Mouse (Mus musculus) liver, postnatal 0 days (tissue): ENCODE results near the gene Gm9964. TPM values are rescaled to one million over a fixed set of nuclear protein-coding genes. Genes with fewer than 3 reads are reported as not detected.
A peak's percentile ranks its signal among the peaks of the same experiment; 100 is the strongest.

Source experiments
- ATAC-seq: fragments of 200-750 bp; cut with Nextera tagmentation; 2 replicates; pipeline ENCODE4 v1.8.0; 2017; ENCODE audit warnings: mild to moderate bottlenecking, moderate library complexity
- DNase-seq: peaks from one replicate; pipeline ENCODE4 v3.0.0-alpha.2; 2016
- H3K27ac ChIP-seq: fragments of 300-500 bp; sonication (generic); 2 replicates; pipeline ENCODE4 v1.5.1; 2014; ENCODE audit warnings: antibody characterized with exemption, moderate library complexity, mild to moderate bottlenecking, low read depth
- H3K27me3 ChIP-seq: fragments of 300-500 bp; sonication (generic); 2 replicates; pipeline ENCODE4 v1.6.1; 2014; ENCODE audit warnings: low read length, control low read depth, mixed read lengths; ENCODE audit not compliant: insufficient read depth
- H3K36me3 ChIP-seq: fragments of 300-500 bp; sonication (generic); replicated peaks from 2 replicates; pipeline ENCODE4 v1.6.1; 2014; ENCODE audit warnings: mild to moderate bottlenecking, control low read depth, low read length, moderate library complexity, mixed read lengths; ENCODE audit not compliant: insufficient read depth
- H3K4me1 ChIP-seq: fragments of 300-500 bp; sonication (generic); 2 replicates; pipeline ENCODE4 v1.6.1; 2014; ENCODE audit warnings: antibody characterized with exemption, mild to moderate bottlenecking, control low read depth; ENCODE audit not compliant: insufficient read depth
- H3K4me2 ChIP-seq: fragments of 300-500 bp; sonication (generic); 2 replicates; pipeline ENCODE4 v1.6.1; 2014; ENCODE audit warnings: low read depth, mild to moderate bottlenecking, low read length, moderate library complexity, mixed read lengths
- H3K4me3 ChIP-seq: fragments of 300-500 bp; sonication (generic); 2 replicates; pipeline ENCODE4 v1.5.1; 2014; ENCODE audit warnings: low read depth, low read length
- H3K9ac ChIP-seq: fragments of 300-500 bp; sonication (generic); replicated peaks from 2 replicates; pipeline ENCODE4 v1.6.1; 2014; ENCODE audit warnings: mild to moderate bottlenecking, moderate library complexity
- H3K9me3 ChIP-seq: fragments of 300-500 bp; sonication (generic); 2 replicates; pipeline ENCODE4 v1.6.1; 2016; ENCODE audit warnings: mild to moderate bottlenecking, control low read depth, low read length, mixed read lengths
- CTCF ChIP-seq: sonication (generic); IDR thresholded peaks from 2 replicates; pipeline ENCODE4 v1.5.1; 2016; ENCODE audit warnings: antibody characterized with exemption, low read depth
- EP300 ChIP-seq: IDR thresholded peaks from 2 replicates; pipeline ENCODE4 v1.6.1; 2016; ENCODE audit warnings: antibody characterized with exemption, low read depth, mild to moderate bottlenecking
- WGBS: fragments of 180-500 bp; shearing (Covaris S2); extraction: QIAGEN DNeasy Blood & Tissue Kit; methylation state at CpG from one replicate; pipeline ENCODE4 v1.1.7; 2014; ENCODE audit not compliant: insufficient replicate concordance; 5-methylcytosine and 5-hydroxymethylcytosine counted together
- polyA plus RNA-seq: library from polyadenylated mRNA; unstranded; fragments of >200 nt; fragmentation: Nextera tagmentation; extraction: Ambion mirVana; gene quantifications from 2 replicates; pipeline ENCODE4 v1.2.1, GENCODE M21; 2015

The Gm9964 gene
- polyA plus RNA-seq, 1 experiment from 2014 or later = not detected

- TF ChIP-seq CTCF (no peak), EP300 (no peak)
- Histone ChIP-seq H3K4me1 (peaks cover 15% of the 10 kb centered on the region), H3K27ac (no peak overlapping the region), H3K27me3 (no peaks in the 10 kb centered on the region), H3K36me3 (no peaks in the 10 kb centered on the region), H3K4me2 (no peak overlapping the region), H3K9me3 (no peaks in the 10 kb centered on the region), H3K4me3 (no peak overlapping the region), H3K9ac (no peak overlapping the region)
- DNase-seq = no peak
- ATAC-seq = no peak
- 73% methylated on average over 6 of the region's 6 CpGs for WGBS
These were observed 6.4 kb upstream of the Gm9964 start for GRCm38 (mm10) chr11:79303109-79303508.

GRCm38 (mm10) chr11:79299719-79300431 is 3.2 kb upstream of the Gm9964 start:
- Histone ChIP-seq H3K27ac (no peak overlapping the region), H3K4me3 (no peak overlapping the region), H3K27me3 (no peaks in the 10 kb centered on the region), H3K36me3 (no peaks in the 10 kb centered on the region), H3K4me1 (no peaks in the 10 kb centered on the region), H3K9me3 (no peaks in the 10 kb centered on the region), H3K4me2 (no peak overlapping the region), H3K9ac (no peak overlapping the region)
- no peak for ATAC-seq
- DNase-seq = no peak
- TF ChIP-seq CTCF = peak; percentile 46
- TF ChIP-seq EP300 = no peak
- 68% methylated on average over 9 of the region's 9 CpGs for WGBS

GRCm38 (mm10) chr11:79296167-79296566 is 539 bp downstream of the Gm9964 start:
- H3K36me3 ChIP-seq = no peaks in the 10 kb centered on the region
- no peaks in the 10 kb centered on the region for H3K4me1 ChIP-seq
- H3K9me3 ChIP-seq = no peaks in the 10 kb centered on the region
- H3K4me2 ChIP-seq = no peak overlapping the region
- TF ChIP-seq EP300 (no peak), CTCF (peak; percentile 95)
- no peak for ATAC-seq
- H3K27me3 ChIP-seq = no peaks in the 10 kb centered on the region
- no peak overlapping the region for H3K27ac ChIP-seq
- no peak overlapping the region for H3K4me3 ChIP-seq
- WGBS = 21% methylated on average over 1 of the region's 1 CpGs
- H3K9ac ChIP-seq = no peak overlapping the region
- DNase-seq = peak; percentile 61

GRCm38 (mm10) chr11:79293971-79294370 is 2.7 kb downstream of the Gm9964 start:
- H3K27me3 ChIP-seq = no peaks in the 10 kb centered on the region
- TF ChIP-seq EP300 (no peak), CTCF (no peak)
- peaks cover under 1% of the 10 kb centered on the region for H3K4me1 ChIP-seq
- 67% methylated on average over 1 of the region's 1 CpGs for WGBS
- H3K36me3 ChIP-seq = no peaks in the 10 kb centered on the region
- H3K27ac ChIP-seq = no peak overlapping the region
- H3K4me3 ChIP-seq = no peak overlapping the region
- DNase-seq (no peak), ATAC-seq (no peak)
- no peak overlapping the region for H3K4me2 ChIP-seq
- H3K9me3 ChIP-seq = no peaks in the 10 kb centered on the region
- no peak overlapping the region for H3K9ac ChIP-seq

GRCm38 (mm10) chr11:79293025-79293424 is 3.7 kb downstream of the Gm9964 start:
- H3K9ac ChIP-seq = no peak overlapping the region
- no peak for ATAC-seq
- 66% methylated on average over 3 of the region's 3 CpGs for WGBS
- no peaks in the 10 kb centered on the region for H3K27me3 ChIP-seq
- DNase-seq = no peak
- H3K4me2 ChIP-seq = no peak overlapping the region
- H3K4me3 ChIP-seq = no peak overlapping the region
- H3K4me1 ChIP-seq = peaks cover 10% of the 10 kb centered on the region
- no peaks in the 10 kb centered on the region for H3K9me3 ChIP-seq
- no peak for TF ChIP-seq CTCF
- no peak for TF ChIP-seq EP300
- no peaks in the 10 kb centered on the region for H3K36me3 ChIP-seq
- H3K27ac ChIP-seq = no peak overlapping the region

GRCm38 (mm10) chr11:79292130-79292529 is 4.6 kb downstream of the Gm9964 start:
- DNase-seq = no peak
- no peak overlapping the region for H3K27ac ChIP-seq
- H3K4me2 ChIP-seq = no peak overlapping the region
- H3K36me3 ChIP-seq = no peaks in the 10 kb centered on the region
- H3K4me3 ChIP-seq = no peak overlapping the region
- ATAC-seq = no peak
- no peak overlapping the region for H3K9ac ChIP-seq
- H3K9me3 ChIP-seq = no peaks in the 10 kb centered on the region
- 55% methylated on average over 3 of the region's 3 CpGs for WGBS
- no peaks in the 10 kb centered on the region for H3K27me3 ChIP-seq
- TF ChIP-seq EP300 (no peak), CTCF (no peak)
- H3K4me1 ChIP-seq = peaks cover 19% of the 10 kb centered on the region

- H3K36me3 ChIP-seq = no peaks in the 10 kb centered on the region
- no peaks in the 10 kb centered on the region for H3K9me3 ChIP-seq
- no peaks in the 10 kb centered on the region for H3K27me3 ChIP-seq
- WGBS = 50% methylated on average over 5 of the region's 5 CpGs
- DNase-seq (no peak), ATAC-seq (no peak)
- TF ChIP-seq CTCF (no peak), EP300 (no peak)
- H3K4me3 ChIP-seq = no peak overlapping the region
- no peak overlapping the region for H3K9ac ChIP-seq
- H3K4me1 ChIP-seq = peaks cover 22% of the 10 kb centered on the region
- H3K27ac ChIP-seq = no peak overlapping the region
- H3K4me2 ChIP-seq = no peak overlapping the region
These were observed 5.1 kb downstream of the Gm9964 start for GRCm38 (mm10) chr11:79291651-79292050.
